Mouse (Mus musculus) gastrocnemius, postnatal 10 days (tissue): ENCODE data around the gene Prodh2. TPM values are rescaled to one million over a fixed set of nuclear protein-coding genes. Genes with fewer than 3 reads are reported as not detected.
"Not testable (repeated sequence)": the region's sequence is repeated elsewhere in the genome, so short reads cannot be mapped to it uniquely, and the experiment has no call there.

ENCODE experiments used
- DNase-seq: peaks from one replicate; pipeline ENCODE4 v3.0.0; 2021; ENCODE audit warnings: mixed read lengths
- long read RNA-seq, 2 experiments: library from polyadenylated mRNA; stranded (forward); transcript quantifications; one replicate each; pipeline ENCODE4 v2.0.0; 2021
- total RNA-seq, 2 experiments: library from RNA; stranded (reverse); gene quantifications; 2 replicates each; pipeline ENCODE4 v1.2.3; 2021

The Prodh2 gene
- total RNA-seq = not detected
- long read RNA-seq, experiment 1 = 0 reads
- long read RNA-seq, experiment 2 = 0 reads

- no peak for DNase-seq
Observed at GRCm38 (mm10) chr7:30493401-30493931, at the start of gene Prodh2. Gene Prodh2, plus strand, starts transcription at chr7:30493622.

GRCm38 (mm10) chr7:30443696-30444095, 49.7 kb upstream of the Prodh2 start:
- no peak for DNase-seq

DNA sequence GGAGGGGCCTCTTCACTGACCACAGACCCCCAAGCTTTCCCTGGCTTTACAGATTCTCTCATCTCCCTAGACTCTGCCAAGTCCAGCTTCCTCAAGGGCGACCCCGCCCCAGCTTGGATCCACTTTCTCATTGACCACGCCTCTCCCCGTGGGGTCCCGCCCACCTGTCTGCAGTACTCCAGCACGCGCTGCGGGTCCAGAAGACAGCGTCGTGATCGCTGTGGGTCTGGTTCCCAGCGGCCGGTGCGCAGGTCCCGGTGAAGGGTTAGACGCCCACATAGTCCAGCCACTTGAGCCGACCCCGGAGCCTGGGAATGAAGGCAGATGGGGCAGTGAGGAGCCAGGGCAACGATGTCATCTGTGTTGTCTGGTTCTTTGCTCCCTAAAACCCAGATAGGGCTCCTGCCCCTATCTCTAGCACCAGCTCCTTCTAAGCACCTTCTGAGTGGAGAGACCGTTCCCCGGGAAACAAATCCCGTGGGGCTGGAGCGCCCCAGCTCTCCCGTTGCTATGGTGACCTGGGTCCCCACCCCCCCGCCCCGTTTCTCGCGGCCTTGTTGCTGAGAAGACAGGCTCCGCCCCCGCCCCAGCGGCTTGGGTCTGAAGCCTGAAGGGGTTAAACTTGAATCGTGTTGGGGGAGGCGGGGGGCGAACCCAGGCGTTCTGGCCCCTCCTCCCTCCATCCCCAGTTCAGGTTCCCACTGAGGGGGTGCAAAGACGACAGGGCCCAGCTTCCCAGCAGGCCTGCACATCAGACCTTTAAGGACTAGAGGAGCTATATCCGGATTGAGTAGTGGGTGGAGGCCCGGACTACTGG, 49.1 kb upstream of the Prodh2 start:
- no peak for DNase-seq

GRCm38 (mm10) chr7:30444971-30445751, 48.3 kb upstream of the Prodh2 start, which contains the start of gene Aplp1:
Gene Aplp1, minus strand, starts transcription at chr7:30445535.
- DNase-seq = peak; percentile 45

DNA sequence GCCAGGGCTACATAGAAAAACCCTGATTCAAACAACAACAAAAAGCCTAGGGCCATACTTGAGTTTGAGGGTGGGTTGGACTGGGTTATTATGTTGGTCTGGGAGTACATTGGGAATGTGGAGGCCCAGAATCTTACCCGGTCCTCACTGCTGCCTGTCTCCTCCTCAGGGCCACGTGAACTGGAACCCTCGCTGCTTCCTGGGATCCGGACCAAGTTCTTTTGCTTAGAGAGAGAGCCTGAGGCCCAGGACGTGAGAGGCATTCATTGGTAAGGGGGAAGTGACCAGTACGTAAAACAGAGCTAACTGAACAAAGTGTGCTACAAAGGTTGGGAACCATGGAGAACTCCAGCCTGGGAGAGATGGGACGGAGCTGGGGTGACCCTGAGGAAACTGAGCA, 43.2 kb upstream of the Prodh2 start:
- DNase-seq = no peak

GRCm38 (mm10) chr7:30453327-30453726, 40.1 kb upstream of the Prodh2 start:
- no peak for DNase-seq

DNA sequence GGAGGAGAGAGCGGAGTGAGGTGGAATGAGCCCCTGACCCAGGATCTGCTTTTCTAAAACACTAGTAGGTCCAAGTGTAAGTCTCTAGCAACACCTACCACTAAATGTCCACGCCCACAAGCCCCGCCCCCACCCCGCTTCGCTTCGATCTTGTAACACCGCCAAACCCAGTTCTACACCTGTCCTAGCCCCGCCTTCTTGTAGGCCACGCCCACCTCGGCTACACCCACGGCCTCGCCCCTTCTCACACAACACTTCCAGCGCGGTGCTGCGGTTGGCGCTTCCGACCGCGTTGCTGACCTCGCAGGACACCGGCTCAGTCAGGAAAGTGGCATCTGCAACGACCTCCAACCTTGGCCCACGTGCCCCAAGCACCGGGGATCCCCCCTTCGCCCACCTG, 39.7 kb upstream of the Prodh2 start:
- no peak for DNase-seq

DNA sequence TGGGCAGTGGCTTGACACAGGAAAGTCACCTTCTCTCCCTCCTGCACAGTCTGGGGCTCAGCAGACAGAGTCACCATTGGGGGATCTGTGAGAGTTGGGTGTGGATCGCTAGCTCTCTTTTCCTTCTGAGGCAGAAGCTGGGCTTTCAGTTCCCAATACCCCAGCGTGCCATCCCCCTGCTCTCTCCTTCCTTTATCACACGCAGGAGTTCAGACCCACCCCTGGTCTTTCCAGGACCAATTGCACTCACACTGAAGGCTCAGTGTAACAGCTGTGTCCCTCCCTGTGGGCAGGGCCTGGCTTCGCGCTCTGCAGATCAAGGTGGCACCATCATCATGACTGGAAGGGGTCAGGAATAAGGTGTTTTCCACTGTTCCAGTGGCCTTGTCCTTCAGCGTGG, 39.2 kb upstream of the Prodh2 start:
- DNase-seq = no peak

GRCm38 (mm10) chr7:30456487-30456886, 36.9 kb upstream of the Prodh2 start:
- no peak for DNase-seq

- DNase-seq = no peak
Observed at GRCm38 (mm10) chr7:30456911-30457628, 36.4 kb upstream of the Prodh2 start.

DNA sequence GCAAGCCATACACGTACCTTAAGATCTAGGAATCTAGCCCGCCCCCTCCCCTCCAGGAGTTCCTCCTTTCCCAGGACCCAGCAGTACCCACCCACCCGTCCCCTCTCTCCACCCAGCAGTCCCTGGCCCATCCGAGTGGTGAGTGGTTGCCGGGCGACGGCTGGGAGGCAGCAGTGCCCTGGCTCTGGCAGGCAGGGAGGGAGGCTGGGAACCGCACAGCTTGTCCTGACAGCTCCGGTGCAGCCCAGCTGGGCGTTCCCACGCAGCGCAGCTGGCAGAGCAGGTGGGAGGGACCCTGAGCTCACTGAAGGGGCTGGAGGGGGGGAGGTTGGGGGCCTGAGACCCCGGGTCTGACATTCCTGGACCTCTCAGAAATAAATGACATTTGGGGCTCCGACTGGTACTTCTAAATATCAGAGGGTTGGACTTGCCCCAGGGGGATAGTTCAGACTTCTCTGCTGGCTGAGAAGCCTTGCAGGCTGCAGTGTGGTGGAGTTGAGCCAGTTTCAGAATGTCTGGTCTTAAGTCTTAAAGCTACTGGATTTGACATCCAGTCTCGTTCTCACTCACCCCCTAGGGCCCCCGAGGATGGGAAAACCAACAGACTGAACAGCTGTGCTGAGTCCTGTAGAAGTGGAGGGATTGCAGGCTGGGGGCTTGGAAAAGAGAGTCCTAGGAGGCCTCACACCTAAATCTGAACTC, 35.6 kb upstream of the Prodh2 start, which contains the start of the genes Kirrel2 and Nphs1:
Gene Kirrel2 (minus strand): TSS at position 62 of the 702 bp plus-strand sequence.
Gene Nphs1 (plus strand): TSS at position 687 of the 702 bp plus-strand sequence.
- no peak for DNase-seq

- DNase-seq = no peak
Observed at GRCm38 (mm10) chr7:30459484-30459883, 33.9 kb upstream of the Prodh2 start.

DNA sequence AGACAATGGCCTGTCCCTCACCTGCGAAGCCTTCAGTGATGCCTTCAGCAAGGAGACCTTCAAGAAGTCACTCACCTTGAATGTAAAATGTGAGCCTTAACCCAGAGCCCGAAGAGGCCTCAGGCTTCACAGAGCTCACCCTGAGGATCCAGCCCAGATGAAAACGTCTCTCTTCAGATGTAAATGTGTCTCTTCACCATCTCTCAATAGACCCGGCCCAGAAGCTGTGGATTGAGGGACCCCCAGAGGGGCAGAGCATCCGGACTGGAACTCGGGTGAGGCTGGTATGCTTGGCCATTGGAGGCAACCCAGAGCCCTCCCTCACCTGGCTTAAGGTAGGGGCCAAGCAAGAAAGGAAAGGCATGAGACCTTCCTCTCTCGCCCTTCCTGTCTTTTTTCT, 29.9 kb upstream of the Prodh2 start:
- no peak for DNase-seq

DNA sequence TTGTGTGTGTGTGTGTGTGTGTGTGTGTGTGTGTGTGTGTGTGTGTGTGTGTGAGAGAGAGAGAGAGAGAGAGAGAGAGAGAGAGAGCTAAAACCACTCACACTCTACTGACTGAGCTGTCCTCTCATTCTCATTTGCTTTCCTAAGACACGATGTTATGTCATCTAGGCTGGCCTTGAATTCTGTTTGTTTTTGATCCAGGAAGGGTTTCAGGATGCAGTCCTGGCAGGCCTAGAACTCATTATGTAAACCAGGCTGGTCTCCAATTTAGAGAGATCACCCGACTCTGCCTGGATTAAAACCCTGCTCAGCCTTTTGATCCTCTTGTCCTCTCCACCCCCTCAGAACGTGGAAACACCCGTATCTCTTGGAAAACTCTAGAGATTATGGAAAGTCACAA, 29.4 kb upstream of the Prodh2 start:
- no peak for DNase-seq

GRCm38 (mm10) chr7:30464816-30465300, 28.6 kb upstream of the Prodh2 start:
- no peak for DNase-seq

DNA sequence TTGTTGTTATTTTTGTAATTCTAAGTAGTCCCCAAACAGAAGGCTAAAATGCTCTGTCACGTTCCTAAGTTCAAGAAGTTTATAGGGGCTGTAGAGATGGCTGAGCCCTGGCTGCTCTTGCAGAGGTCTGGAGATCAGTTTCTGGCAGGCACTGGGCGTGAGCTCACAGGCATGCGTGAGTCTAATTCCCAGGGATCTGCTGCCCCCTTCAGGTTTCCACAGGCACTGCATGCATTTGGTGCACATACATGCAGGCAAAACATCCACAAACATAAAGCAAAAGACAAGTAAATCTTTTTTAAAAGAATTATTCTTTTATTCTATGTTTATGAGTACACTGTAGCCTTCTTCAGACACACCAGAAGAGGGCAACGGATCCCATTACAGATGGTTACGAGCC, 21.0 kb upstream of the Prodh2 start:
- DNase-seq = peak; percentile 37

DNA sequence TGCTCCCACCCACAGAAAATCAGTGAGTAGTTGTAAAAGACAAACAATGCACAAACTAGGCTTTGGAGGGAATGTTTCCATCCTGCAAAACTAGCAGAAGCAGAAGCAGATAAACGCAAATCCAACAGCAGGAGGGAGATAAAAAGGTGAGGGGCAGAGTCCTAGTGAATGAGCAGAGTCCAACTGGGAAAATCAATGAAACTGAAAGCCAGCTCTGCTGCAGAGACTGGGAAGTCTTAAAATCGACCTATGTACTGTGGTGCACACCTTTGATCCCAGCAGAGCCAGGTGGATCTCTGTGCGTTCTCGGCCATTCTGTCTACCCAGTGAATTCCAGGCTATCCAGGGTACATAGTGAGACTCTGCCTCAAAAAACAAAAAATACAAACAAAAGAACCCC, 18.4 kb upstream of the Prodh2 start:
- no peak for DNase-seq

DNA sequence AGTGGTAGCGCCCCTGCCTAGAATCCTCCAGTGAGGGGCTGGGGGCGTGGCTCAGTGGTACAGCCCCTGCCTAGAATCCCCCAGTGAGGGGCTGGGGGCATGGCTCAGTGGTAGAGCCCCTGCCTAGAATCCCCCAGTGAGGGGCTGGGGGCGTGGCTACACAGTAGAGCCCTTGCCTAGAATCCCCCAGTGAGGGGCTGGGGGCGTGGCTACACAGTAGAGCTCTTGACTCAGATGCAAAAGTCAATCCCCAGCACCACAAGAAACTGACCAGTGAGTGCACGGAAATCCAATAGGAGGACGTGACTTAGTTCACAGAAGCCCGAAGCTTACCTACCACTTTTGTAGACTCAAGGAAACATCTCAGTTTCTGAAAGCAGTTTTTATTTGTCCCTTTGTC, 17.3 kb upstream of the Prodh2 start:
- not testable (repeated sequence) for DNase-seq

DNA sequence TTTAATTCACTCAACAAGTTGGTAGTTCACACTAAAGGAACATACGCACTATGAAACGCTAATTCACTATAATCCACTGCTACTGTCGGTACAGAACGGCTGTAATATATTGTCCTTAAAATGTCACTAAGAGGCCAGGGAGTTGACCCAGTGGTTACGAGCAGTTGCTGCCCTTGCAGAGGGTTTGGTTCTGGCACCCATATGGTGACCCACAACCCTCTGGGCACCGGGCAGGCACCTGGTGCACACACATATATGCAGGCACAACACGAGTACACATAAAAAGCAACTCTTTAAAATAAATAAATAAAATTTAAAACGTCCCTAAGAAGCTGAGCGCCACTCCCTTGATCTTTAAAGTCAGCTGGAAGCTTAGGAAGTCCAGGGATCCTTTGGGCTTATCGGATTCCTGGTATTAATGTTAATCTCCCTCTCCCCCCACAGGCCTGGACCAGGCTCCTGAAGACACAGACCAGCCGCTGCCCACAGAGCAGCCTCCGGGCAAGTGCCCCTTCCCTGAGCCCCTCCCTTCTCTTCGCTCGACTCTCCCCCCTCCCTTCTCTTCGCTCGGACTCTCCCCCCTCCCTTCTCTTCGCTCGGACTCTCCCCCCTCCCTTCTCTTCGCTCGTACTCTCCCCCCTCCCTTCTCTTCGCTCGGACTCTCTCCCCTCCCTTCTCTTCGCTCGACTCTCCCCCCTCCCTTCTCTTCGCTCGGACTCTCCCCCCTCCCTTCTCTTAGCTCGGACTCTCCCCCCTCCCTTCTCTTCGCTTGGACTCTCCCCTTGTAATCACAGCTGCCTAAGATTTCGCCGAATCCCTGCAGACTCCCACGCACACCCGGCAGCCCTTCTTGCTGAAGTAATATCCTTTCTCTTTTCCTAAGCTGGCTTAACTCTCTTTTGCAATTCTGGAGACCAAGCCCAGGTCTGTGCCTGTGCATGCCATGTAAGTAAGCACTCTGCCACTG, 15.7 kb upstream of the Prodh2 start:
- no peak for DNase-seq

- peak; percentile 35 for DNase-seq
Observed at GRCm38 (mm10) chr7:30484250-30484649, 9.2 kb upstream of the Prodh2 start.
